19 mouse cellular contexts compared by ENCODE assay signal in the genomic region with DNA sequence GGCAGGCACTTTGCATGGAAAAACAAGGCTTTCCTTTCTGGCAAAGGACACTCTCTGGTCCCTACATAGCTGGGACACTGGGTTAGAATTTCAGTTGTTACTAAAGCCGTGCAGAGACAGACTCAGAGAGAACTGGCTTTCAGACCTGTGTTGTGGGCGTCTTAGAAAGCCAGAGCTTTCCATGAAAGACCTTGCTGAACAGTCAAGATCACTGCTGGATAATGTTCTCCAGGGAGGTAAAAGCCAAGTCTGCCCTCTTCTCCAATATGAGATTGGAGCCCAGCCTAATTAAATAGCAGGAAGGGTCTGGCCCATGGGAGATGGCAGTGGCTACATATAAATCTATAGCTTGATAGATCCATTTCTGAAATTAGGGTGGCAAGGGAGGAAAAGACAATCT. TPM values are rescaled to one million over a fixed set of nuclear protein-coding genes. Genes with fewer than 3 reads are reported as not detected.
DNase-seq lines count a peak whose midpoint lies in the region; ATAC-seq and TF ChIP-seq lines count a peak whose summit lies in the region.
"Had no signal": no experiment of that assay in that cellular context is flagged by ENCODE, and none has a peak within 500 bp of the region (broad histone marks: within the 10 kb centered on the region; RNA-seq: fewer than 3 reads in every experiment).

No protein-coding gene starts in this region.

- no peak overlapping the region for H3K9ac ChIP-seq in ES-Bruce4 (ENCODE audit: low read depth, poor library complexity, severe bottlenecking)
- no peak overlapping the region for H3K9ac ChIP-seq in embryonic facial prominence, embryonic 14.5 days (ENCODE audit: low read depth, low read length)
- peak overlapping the region; percentile 89 for H3K9ac ChIP-seq in hindbrain, embryonic 12.5 days
- H3K9ac ChIP-seq in midbrain, embryonic 15.5 days: peak overlapping the region; percentile 61
- H3K9ac ChIP-seq: heart, embryonic 12.5 days; limb, embryonic 13.5 days; liver, postnatal 0 days had no signal

- no peak overlapping the region for H3K4me3 ChIP-seq in ES-Bruce4 (ENCODE audit: low read depth, low read length)
- H3K4me3 ChIP-seq in embryonic facial prominence, embryonic 14.5 days (ENCODE audit: low read depth, low read length): no peak overlapping the region
- H3K4me3 ChIP-seq in hindbrain, embryonic 12.5 days: peak overlapping the region; percentile 74
- H3K4me3 ChIP-seq in midbrain, embryonic 15.5 days: peak overlapping the region; percentile 89
- H3K4me3 ChIP-seq: erythroblast, embryonic 14.5 days; heart, embryonic 12.5 days; limb, embryonic 13.5 days; megakaryocyte, embryonic 14.5 days had no signal

- H3K4me1 ChIP-seq in ES-Bruce4 (ENCODE audit: control insufficient read depth, insufficient read depth, low read length): peaks cover under 1% of the 10 kb centered on the region
- H3K4me1 ChIP-seq in embryonic facial prominence, embryonic 14.5 days (ENCODE audit: control insufficient read depth, insufficient read depth, low read length): peaks cover 6% of the 10 kb centered on the region; the same call in 1 of the 2 replicates
- peaks cover 16% of the 10 kb centered on the region for H3K4me1 ChIP-seq in hindbrain, embryonic 12.5 days
- peaks cover 29% of the 10 kb centered on the region for H3K4me1 ChIP-seq in midbrain, embryonic 15.5 days

- DNase-seq in embryonic facial prominence, embryonic 14.5 days (ENCODE audit: low spot score): no peak
- DNase-seq in embryo, embryonic 11 days: no peak
- DNase-seq in cerebellum, postnatal 14 days: no peak
- DNase-seq: cerebellum, postnatal 36 days; gastrocnemius, postnatal 14 days; liver, postnatal 0 days; right cerebral cortex, postnatal 25 days; thymus, adult 18-20 months had no signal

- ATAC-seq in embryonic facial prominence, embryonic 14.5 days (ENCODE audit: low read depth): no peak
- ATAC-seq in hindbrain, embryonic 12.5 days (ENCODE audit: low FRiP score): no peak
- ATAC-seq in midbrain, embryonic 15.5 days (replicated peaks): no peak
- no peak for ATAC-seq in frontal cortex, adult (ENCODE audit: low TSS enrichment)
- ATAC-seq: liver, postnatal 0 days; Patski had no signal

- no peak for TF ChIP-seq EP300 in ES-Bruce4 (IDR thresholded peaks at IDR 0.05; ENCODE audit: insufficient read depth, low read depth, low read length)

- TF ChIP-seq POLR2A in ES-Bruce4 (IDR thresholded peaks at IDR 0.05; ENCODE audit: insufficient read depth, low read length): no peak

- 21% methylated on average over 2 of the region's 2 CpGs for WGBS in embryonic facial prominence, embryonic 14.5 days
- WGBS in hindbrain, embryonic 12.5 days: 23% methylated on average over 2 of the region's 2 CpGs
- WGBS in midbrain, embryonic 15.5 days: 19% methylated on average over 2 of the region's 2 CpGs

- H3K27me3 ChIP-seq in ES-Bruce4 (ENCODE audit: control insufficient read depth, insufficient read depth, low read length, poor library complexity, severe bottlenecking): no peaks in the 10 kb centered on the region
- peaks cover 44% of the 10 kb centered on the region for H3K27me3 ChIP-seq in embryonic facial prominence, embryonic 14.5 days (replicated peaks; ENCODE audit: control insufficient read depth, insufficient read depth, low read length)
- H3K27me3 ChIP-seq in hindbrain, embryonic 12.5 days: peaks cover 26% of the 10 kb centered on the region
- no peaks in the 10 kb centered on the region for H3K27me3 ChIP-seq in midbrain, embryonic 15.5 days (replicated peaks)

- peak overlapping the region; percentile 7; the same call in 1 of the 2 replicates for H3K4me2 ChIP-seq in embryonic facial prominence, embryonic 14.5 days (ENCODE audit: low read depth, low read length)
- peak overlapping the region; percentile 56 for H3K4me2 ChIP-seq in hindbrain, embryonic 12.5 days (replicated peaks)
- peak overlapping the region; percentile 73 for H3K4me2 ChIP-seq in midbrain, embryonic 15.5 days
- H3K4me2 ChIP-seq: heart, embryonic 12.5 days; limb, embryonic 13.5 days had no signal

- H3K9me3 ChIP-seq in ES-Bruce4 (replicated peaks; ENCODE audit: control insufficient read depth, insufficient read depth, low read length, poor library complexity, severe bottlenecking): no peaks in the 10 kb centered on the region
- H3K9me3 ChIP-seq in embryonic facial prominence, embryonic 14.5 days (ENCODE audit: control insufficient read depth, low read length): no peaks in the 10 kb centered on the region
- H3K9me3 ChIP-seq in hindbrain, embryonic 12.5 days (replicated peaks): no peaks in the 10 kb centered on the region
- H3K9me3 ChIP-seq in midbrain, embryonic 15.5 days: no peaks in the 10 kb centered on the region
- H3K9me3 ChIP-seq: heart, embryonic 12.5 days; limb, embryonic 13.5 days had no signal

- TF ChIP-seq CTCF in ES-Bruce4 (IDR thresholded peaks at IDR 0.05; ENCODE audit: low read depth, low read length): no peak

- H3K36me3 ChIP-seq in ES-Bruce4 (ENCODE audit: control insufficient read depth, insufficient read depth, low read length, poor library complexity, severe bottlenecking): peaks cover 6% of the 10 kb centered on the region
- no peaks in the 10 kb centered on the region for H3K36me3 ChIP-seq in embryonic facial prominence, embryonic 14.5 days (ENCODE audit: control insufficient read depth, insufficient read depth, low read length)
- H3K36me3 ChIP-seq in hindbrain, embryonic 12.5 days: peaks cover 19% of the 10 kb centered on the region
- peaks cover 22% of the 10 kb centered on the region for H3K36me3 ChIP-seq in midbrain, embryonic 15.5 days (replicated peaks)
- H3K36me3 ChIP-seq: heart, embryonic 12.5 days; limb, embryonic 13.5 days had no signal

- H3K27ac ChIP-seq in ES-Bruce4 (ENCODE audit: insufficient read depth, low read length): peak overlapping the region; percentile 92
- no peak overlapping the region for H3K27ac ChIP-seq in embryonic facial prominence, embryonic 14.5 days (replicated peaks; ENCODE audit: low read depth, low read length)
- peak overlapping the region; percentile 89 for H3K27ac ChIP-seq in hindbrain, embryonic 12.5 days
- peak overlapping the region; percentile 82 for H3K27ac ChIP-seq in midbrain, embryonic 15.5 days
- H3K27ac ChIP-seq: kidney, postnatal 0 days; limb, embryonic 13.5 days had no signal

RNA-seq across cellular contexts. Expression of a gene that starts 3.4 kb away (rescaled TPM):
- polyA plus RNA-seq in ES-Bruce4 (2011; ENCODE audit: insufficient read depth, insufficient read length, low read depth, missing spikeins): 62.4 and 76.9 TPM in 2 replicates
- 65.6 and 66.3 TPM in 2 replicates for polyA plus RNA-seq in embryonic facial prominence, embryonic 14.5 days (2014; fragmentation: Nextera tagmentation; extraction: Ambion mirVana)
- polyA plus RNA-seq in hindbrain, embryonic 12.5 days (2016; fragmentation: Nextera tagmentation; extraction: Ambion mirVana): 85.3 and 89.1 TPM in 2 replicates
- polyA plus RNA-seq in midbrain, embryonic 15.5 days (2015; fragmentation: Nextera tagmentation; extraction: Ambion mirVana): 87.7 and 90.5 TPM in 2 replicates

RNA-seq across cellular contexts. Expression of a gene that starts 3.8 kb away (rescaled TPM):
- 21.2 and 21.9 TPM in 2 replicates for polyA plus RNA-seq in ES-Bruce4 (2011; ENCODE audit: insufficient read depth, insufficient read length, low read depth, missing spikeins)
- 17.6 and 17.9 TPM in 2 replicates for polyA plus RNA-seq in embryonic facial prominence, embryonic 14.5 days (2014; fragmentation: Nextera tagmentation; extraction: Ambion mirVana)
- 578 and 632 TPM in 2 replicates for polyA plus RNA-seq in hindbrain, embryonic 12.5 days (2016; fragmentation: Nextera tagmentation; extraction: Ambion mirVana)
- 589 and 592 TPM in 2 replicates for polyA plus RNA-seq in midbrain, embryonic 15.5 days (2015; fragmentation: Nextera tagmentation; extraction: Ambion mirVana)
- polyA plus RNA-seq: C2C12; erythroblast, embryonic 14.5 days; liver, postnatal 0 days had no signal

RNA-seq across cellular contexts. Expression of a gene that starts 32.4 kb away (rescaled TPM):
- polyA plus RNA-seq in ES-Bruce4 (2011; ENCODE audit: insufficient read depth, insufficient read length, low read depth, missing spikeins): 70.7 and 73.2 TPM in 2 replicates
- polyA plus RNA-seq in embryonic facial prominence, embryonic 14.5 days (2014; fragmentation: Nextera tagmentation; extraction: Ambion mirVana): 13.9 and 17.8 TPM in 2 replicates
- 30.4 and 31.1 TPM in 2 replicates for polyA plus RNA-seq in hindbrain, embryonic 12.5 days (2016; fragmentation: Nextera tagmentation; extraction: Ambion mirVana)
- 30.9 and 33.5 TPM in 2 replicates for polyA plus RNA-seq in midbrain, embryonic 15.5 days (2015; fragmentation: Nextera tagmentation; extraction: Ambion mirVana)

RNA-seq across cellular contexts. Expression of a gene that starts 49.2 kb away (rescaled TPM):
- polyA plus RNA-seq in ES-Bruce4 (2011; ENCODE audit: insufficient read depth, insufficient read length, low read depth, missing spikeins): 19.4 and 21.8 TPM in 2 replicates
- 6.6 and 7.7 TPM in 2 replicates for polyA plus RNA-seq in embryonic facial prominence, embryonic 14.5 days (2014; fragmentation: Nextera tagmentation; extraction: Ambion mirVana)
- 10.7 and 11.2 TPM in 2 replicates for polyA plus RNA-seq in hindbrain, embryonic 12.5 days (2016; fragmentation: Nextera tagmentation; extraction: Ambion mirVana)
- 6.4 and 6.6 TPM in 2 replicates for polyA plus RNA-seq in midbrain, embryonic 15.5 days (2015; fragmentation: Nextera tagmentation; extraction: Ambion mirVana)

Comparison
In these comparisons a context has a peak if more than half of its experiments do, and no peak if none do; other contexts are left out.
1. H3K4me3 ChIP-seq: peak in hindbrain, embryonic 12.5 days (single experiment) and midbrain, embryonic 15.5 days (single experiment); none in ES-Bruce4 (single experiment) and embryonic facial prominence, embryonic 14.5 days (single experiment).
2. H3K9ac ChIP-seq: peak in hindbrain, embryonic 12.5 days (single experiment) and midbrain, embryonic 15.5 days (single experiment); none in ES-Bruce4 (single experiment) and embryonic facial prominence, embryonic 14.5 days (single experiment).
3. H3K4me2 ChIP-seq: peak in every context shown above with its lines; median percentile 73 in midbrain, embryonic 15.5 days; 56 in hindbrain, embryonic 12.5 days; 7 in embryonic facial prominence, embryonic 14.5 days.
4. RNA of a gene that starts 3.8 kb away (polyA plus RNA-seq): 589 to 592 TPM in midbrain, embryonic 15.5 days and 578 to 632 TPM in hindbrain, embryonic 12.5 days; 21.2 to 21.9 TPM in ES-Bruce4 and 17.6 to 17.9 TPM in embryonic facial prominence, embryonic 14.5 days; every median in the first group is over 10 times any median in the second.